Mouse (Mus musculus) thymus, postnatal 25 days (tissue): ENCODE results near the gene Atp8b4.

Experiments used
- DNase-seq: peaks from one replicate; pipeline ENCODE4 v3.0.0; 2022

The Atp8b4 gene

DNA sequence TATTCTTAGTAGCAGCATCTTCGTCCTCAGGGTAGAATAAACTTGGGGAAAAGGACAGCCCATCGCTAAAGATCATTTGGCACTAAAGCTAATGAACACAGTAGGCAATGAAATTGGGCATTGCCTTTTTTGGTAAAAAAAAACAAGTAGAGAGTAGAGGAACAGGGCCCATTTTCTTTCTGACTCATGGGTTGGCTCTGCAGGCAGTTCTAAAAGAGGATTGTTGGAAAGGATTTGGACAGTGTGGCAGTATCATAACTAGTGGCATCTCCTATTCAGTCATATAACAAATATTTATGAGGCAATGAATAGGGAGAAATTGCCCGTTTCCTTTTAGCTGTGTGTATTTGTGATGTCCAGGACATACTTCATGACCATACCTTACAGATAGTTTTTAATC is 217.4 kb downstream of the Atp8b4 start:
- no peak for DNase-seq

- no peak for DNase-seq
These were observed 225.0 kb downstream of the Atp8b4 start for GRCm38 (mm10) chr2:126275511-126275910.

DNA sequence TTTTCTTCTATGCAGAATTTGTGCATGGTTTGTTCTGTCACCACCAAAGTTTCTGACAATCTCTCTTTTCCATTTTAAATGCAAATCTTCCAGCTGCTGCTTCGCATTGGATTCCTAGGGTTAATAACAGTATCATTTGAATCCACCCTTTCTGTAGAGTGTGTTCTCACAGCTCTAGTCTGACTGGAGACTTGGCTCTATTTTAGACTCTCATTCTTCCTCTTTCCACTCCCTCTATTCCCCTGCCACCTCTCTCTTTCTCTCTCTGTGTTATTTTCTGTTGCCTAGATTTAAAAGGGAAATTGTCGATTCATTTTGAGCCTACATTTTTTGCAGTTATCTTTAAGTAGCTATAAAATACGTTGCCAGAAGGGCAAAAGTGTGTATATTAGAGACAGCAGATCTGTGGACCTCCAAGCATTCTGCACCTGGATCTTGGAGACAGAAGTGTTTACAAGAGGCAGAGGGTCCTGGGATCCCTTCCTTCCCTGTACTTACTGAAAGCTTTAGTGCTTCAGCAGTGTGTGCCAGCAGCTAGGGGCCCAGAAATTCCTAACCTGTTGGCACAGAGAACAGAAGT is 225.6 kb downstream of the Atp8b4 start:
- no peak for DNase-seq

DNA sequence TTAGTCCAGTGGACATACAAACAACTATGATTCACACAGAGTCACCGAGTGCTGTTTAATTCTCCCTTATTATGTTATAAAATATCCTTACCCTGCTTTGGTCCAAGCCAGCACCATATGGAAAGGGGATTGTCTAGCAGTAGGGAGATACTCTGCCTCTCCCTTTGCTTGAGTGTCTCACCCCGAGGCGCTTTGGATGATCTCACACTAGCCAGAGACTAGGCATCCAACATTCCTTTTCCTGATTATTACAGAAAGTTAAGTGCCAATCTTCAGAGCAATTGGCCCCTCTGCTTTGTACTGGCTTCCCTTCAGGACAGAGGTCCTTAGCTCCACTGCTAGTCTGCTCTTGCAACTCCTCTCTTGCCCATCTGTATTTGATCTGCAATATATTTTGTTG is 226.2 kb downstream of the Atp8b4 start:
- DNase-seq = no peak
